31 mouse cellular contexts compared by ENCODE assay signal in genomic region chr16:8630419-8630818, GRCm38 (mm10). TPM values are rescaled to one million over a fixed set of nuclear protein-coding genes. Genes with fewer than 3 reads are reported as not detected.
"Had no signal": no experiment of that assay in that cellular context is flagged by ENCODE, and none has a peak within 500 bp of the region (broad histone marks: within the 10 kb centered on the region; RNA-seq: fewer than 3 reads in every experiment).

No protein-coding gene starts in this region.

- H3K4me2 ChIP-seq: limb, embryonic 13.5 days; liver, embryonic 13.5 days; lung, embryonic 14.5 days; midbrain, embryonic 13.5 days; neural tube, embryonic 13.5 days; stomach, embryonic 15.5 days had no signal

- H3K9me3 ChIP-seq: limb, embryonic 10.5 days; limb, embryonic 13.5 days; liver, embryonic 13.5 days; midbrain, embryonic 10.5 days; midbrain, embryonic 13.5 days; neural tube, embryonic 13.5 days; stomach, embryonic 15.5 days had no signal

- H3K9ac ChIP-seq: limb, embryonic 13.5 days; liver, embryonic 13.5 days; lung, embryonic 14.5 days; midbrain, embryonic 13.5 days; neural tube, embryonic 13.5 days; stomach, embryonic 15.5 days had no signal

- H3K27me3 ChIP-seq: limb, embryonic 13.5 days; liver, embryonic 13.5 days; midbrain, embryonic 13.5 days; neural tube, embryonic 13.5 days; stomach, embryonic 15.5 days had no signal

- ATAC-seq: lung, postnatal 0 days; midbrain, embryonic 13.5 days; midbrain, embryonic 16.5 days had no signal

- H3K4me3 ChIP-seq: limb, embryonic 10.5 days; limb, embryonic 13.5 days; liver, embryonic 13.5 days; midbrain, embryonic 10.5 days; midbrain, embryonic 13.5 days; myocyte; neural tube, embryonic 13.5 days; stomach, embryonic 15.5 days had no signal

- H3K27ac ChIP-seq: limb, embryonic 10.5 days; limb, embryonic 13.5 days; liver, embryonic 13.5 days; macrophage; midbrain, embryonic 10.5 days; midbrain, embryonic 13.5 days; neural tube, embryonic 13.5 days; stomach, embryonic 15.5 days had no signal

- DNase-seq: kidney, adult 9 months; kidney, postnatal 14 days; kidney, postnatal 4 days; liver; liver, embryonic 13.5 days; lung, embryonic 14.5 days; right cerebral cortex, adult 18-20 months; right cerebral cortex, postnatal 14 days; right cerebral cortex, postnatal 4 days; spleen, adult 18-20 months; thymus, postnatal 25 days had no signal

RNA-seq across cellular contexts. Expression of gene Gm5767, which starts 50.2 kb away (rescaled TPM):
- total RNA-seq: layer of hippocampus, adult 18-20 months; layer of hippocampus, postnatal 14 days; left cerebral cortex, adult 8-10 months; left cerebral cortex, postnatal 25 days; megakaryocyte, adult 5-6 weeks; monocyte, adult 5-6 weeks; neutrophil, adult 5-6 weeks had no signal
- polyA plus RNA-seq: kidney, embryonic 16.5 days; limb, embryonic 10.5 days; limb, embryonic 13.5 days; liver, embryonic 13.5 days; liver, embryonic 16.5 days; lung, embryonic 14.5 days; lung, postnatal 0 days; macrophage; midbrain, embryonic 10.5 days; midbrain, embryonic 13.5 days; midbrain, embryonic 16.5 days; neural tube, embryonic 13.5 days; stomach, embryonic 15.5 days; thymus, postnatal 0 days had no signal
